Mouse (Mus musculus) hindbrain, embryonic 16.5 days (tissue): ENCODE results near the gene Il2. TPM values are rescaled to one million over a fixed set of nuclear protein-coding genes. Genes with fewer than 3 reads are reported as not detected.

Experiments used
- ATAC-seq: fragments of 200-750 bp; cut with Nextera tagmentation; 2 replicates; pipeline ENCODE4 v1.8.0; 2017; ENCODE audit warnings: moderate TSS enrichment, moderate library complexity
- H3K27ac ChIP-seq: fragments of 300-500 bp; sonication (generic); 2 replicates; pipeline ENCODE4 v1.5.1; 2014; ENCODE audit warnings: low read depth, mild to moderate bottlenecking, control low read depth, low read length, moderate library complexity
- H3K27me3 ChIP-seq: fragments of 300-500 bp; sonication (generic); replicated peaks from 2 replicates; pipeline ENCODE4 v1.6.1; 2014; ENCODE audit warnings: low read length; ENCODE audit not compliant: control insufficient read depth, insufficient read depth
- H3K36me3 ChIP-seq: fragments of 300-500 bp; sonication (generic); 2 replicates; pipeline ENCODE4 v1.6.1; 2014; ENCODE audit warnings: mild to moderate bottlenecking, low read length, moderate library complexity, mixed read lengths; ENCODE audit not compliant: control insufficient read depth, insufficient read depth
- H3K4me1 ChIP-seq: fragments of 300-500 bp; sonication (generic); 2 replicates; pipeline ENCODE4 v1.6.1; 2014; ENCODE audit warnings: low read depth, low read length; ENCODE audit not compliant: control insufficient read depth, insufficient read depth
- H3K4me2 ChIP-seq: fragments of 300-500 bp; sonication (generic); 2 replicates; pipeline ENCODE4 v1.6.1; 2014; ENCODE audit warnings: mild to moderate bottlenecking, low read length, control low read depth, moderate library complexity
- H3K4me3 ChIP-seq: fragments of 300-500 bp; sonication (generic); 2 replicates; pipeline ENCODE4 v1.5.1; 2014; ENCODE audit warnings: mild to moderate bottlenecking, low read length, control low read depth, moderate library complexity
- H3K9ac ChIP-seq: fragments of 300-500 bp; sonication (generic); 2 replicates; pipeline ENCODE4 v1.6.1; 2014; ENCODE audit warnings: low read depth, mild to moderate bottlenecking, control low read depth, low read length, moderate library complexity
- H3K9me3 ChIP-seq: fragments of 300-500 bp; sonication (generic); 2 replicates; pipeline ENCODE4 v1.6.1; 2014; ENCODE audit warnings: mild to moderate bottlenecking, low read length, moderate library complexity; ENCODE audit not compliant: control insufficient read depth
- WGBS: fragments of 180-500 bp; shearing (Covaris S2); extraction: QIAGEN DNeasy Blood & Tissue Kit; methylation state at CpG from one replicate; pipeline ENCODE4 v1.1.7; 2014; 5-methylcytosine and 5-hydroxymethylcytosine counted together
- polyA plus RNA-seq: library from polyadenylated mRNA; unstranded; fragments of >200 nt; fragmentation: Nextera tagmentation; extraction: Ambion mirVana; gene quantifications from 2 replicates; pipeline ENCODE4 v1.2.1, GENCODE M21; 2015

Il2 gene
- polyA plus RNA-seq, 1 experiment from 2014 or later = 0.24 TPM

- Histone ChIP-seq H3K4me3 (no peak overlapping the region), H3K4me2 (no peak overlapping the region), H3K4me1 (no peaks in the 10 kb centered on the region), H3K27me3 (no peaks in the 10 kb centered on the region), H3K9me3 (no peaks in the 10 kb centered on the region), H3K36me3 (no peaks in the 10 kb centered on the region), H3K9ac (no peak overlapping the region), H3K27ac (no peak overlapping the region)
- WGBS = 93% methylated on average over 10 of the region's 10 CpGs
- ATAC-seq = no peak
Measured at GRCm38 (mm10) chr3:37152274-37152673, 26.5 kb upstream of the Il2 start.

GRCm38 (mm10) chr3:37146810-37147209, 21.1 kb upstream of the Il2 start:
- H3K4me1 ChIP-seq = no peaks in the 10 kb centered on the region

GRCm38 (mm10) chr3:37146406-37146805, 20.6 kb upstream of the Il2 start:
- Histone ChIP-seq H3K36me3 (no peaks in the 10 kb centered on the region), H3K27me3 (no peaks in the 10 kb centered on the region), H3K9ac (no peak overlapping the region), H3K4me1 (no peaks in the 10 kb centered on the region), H3K9me3 (no peaks in the 10 kb centered on the region), H3K27ac (no peak overlapping the region), H3K4me3 (no peak overlapping the region), H3K4me2 (no peak overlapping the region)
- ATAC-seq = no peak
- WGBS = 34% methylated on average over 8 of the region's 8 CpGs

More at GRCm38 (mm10) chr3:37146810-37147209, 21.1 kb upstream of the Il2 start:
- no peak overlapping the region for H3K9ac ChIP-seq
- H3K36me3 ChIP-seq = no peaks in the 10 kb centered on the region
- no peak for ATAC-seq
- H3K27me3 ChIP-seq = no peaks in the 10 kb centered on the region
- no peak overlapping the region for H3K27ac ChIP-seq
- H3K9me3 ChIP-seq = no peaks in the 10 kb centered on the region
- 81% methylated on average over 7 of the region's 7 CpGs for WGBS
- no peak overlapping the region for H3K4me2 ChIP-seq
- no peak overlapping the region for H3K4me3 ChIP-seq

- ATAC-seq = no peak
- Histone ChIP-seq H3K9me3 (no peaks in the 10 kb centered on the region), H3K4me3 (no peak overlapping the region), H3K4me1 (no peaks in the 10 kb centered on the region), H3K27ac (no peak overlapping the region), H3K9ac (no peak overlapping the region), H3K27me3 (no peaks in the 10 kb centered on the region), H3K36me3 (no peaks in the 10 kb centered on the region), H3K4me2 (no peak overlapping the region)
- WGBS = 63% methylated on average over 1 of the region's 1 CpGs
Measured at GRCm38 (mm10) chr3:37144979-37145378, 19.2 kb upstream of the Il2 start.

GRCm38 (mm10) chr3:37141827-37142226, 16.1 kb upstream of the Il2 start:
- Histone ChIP-seq H3K9me3 (no peaks in the 10 kb centered on the region), H3K27me3 (no peaks in the 10 kb centered on the region), H3K9ac (no peak overlapping the region), H3K4me1 (no peaks in the 10 kb centered on the region), H3K4me2 (no peak overlapping the region), H3K27ac (no peak overlapping the region), H3K4me3 (no peak overlapping the region), H3K36me3 (no peaks in the 10 kb centered on the region)
- WGBS = 77% methylated on average over 2 of the region's 2 CpGs
- ATAC-seq = no peak

- no peak overlapping the region for H3K9ac ChIP-seq
Measured at GRCm38 (mm10) chr3:37140168-37140906, 14.6 kb upstream of the Il2 start.

GRCm38 (mm10) chr3:37139192-37139591, 13.4 kb upstream of the Il2 start:
- no peak for ATAC-seq
- Histone ChIP-seq H3K4me2 (no peak overlapping the region), H3K9ac (no peak overlapping the region), H3K27me3 (no peaks in the 10 kb centered on the region), H3K9me3 (no peaks in the 10 kb centered on the region), H3K4me3 (no peak overlapping the region), H3K4me1 (no peaks in the 10 kb centered on the region), H3K27ac (no peak overlapping the region), H3K36me3 (no peaks in the 10 kb centered on the region)
- 82% methylated on average over 3 of the region's 3 CpGs for WGBS

More at GRCm38 (mm10) chr3:37140168-37140906, 14.6 kb upstream of the Il2 start:
- Histone ChIP-seq H3K4me1 (no peaks in the 10 kb centered on the region), H3K9me3 (no peaks in the 10 kb centered on the region), H3K27ac (no peak overlapping the region), H3K36me3 (no peaks in the 10 kb centered on the region), H3K27me3 (no peaks in the 10 kb centered on the region), H3K4me3 (no peak overlapping the region), H3K4me2 (no peak overlapping the region)
- WGBS = 92% methylated on average over 6 of the region's 6 CpGs
- ATAC-seq = no peak

- H3K4me1 ChIP-seq = no peaks in the 10 kb centered on the region
- H3K4me2 ChIP-seq = no peak overlapping the region
- no peak for ATAC-seq
- H3K27ac ChIP-seq = no peak overlapping the region
- H3K9ac ChIP-seq = no peak overlapping the region
- H3K4me3 ChIP-seq = no peak overlapping the region
- H3K36me3 ChIP-seq = no peaks in the 10 kb centered on the region
- 77% methylated on average over 4 of the region's 4 CpGs for WGBS
- no peaks in the 10 kb centered on the region for H3K9me3 ChIP-seq
- no peaks in the 10 kb centered on the region for H3K27me3 ChIP-seq
Measured at GRCm38 (mm10) chr3:37137231-37137630, 11.5 kb upstream of the Il2 start.

- WGBS = 73% methylated on average over 2 of the region's 2 CpGs
- Histone ChIP-seq H3K4me3 (no peak overlapping the region), H3K9me3 (no peaks in the 10 kb centered on the region), H3K27me3 (no peaks in the 10 kb centered on the region), H3K36me3 (no peaks in the 10 kb centered on the region), H3K27ac (no peak overlapping the region), H3K4me2 (no peak overlapping the region), H3K4me1 (no peaks in the 10 kb centered on the region), H3K9ac (no peak overlapping the region)
- no peak for ATAC-seq
Measured at GRCm38 (mm10) chr3:37129063-37129462, 3.3 kb upstream of the Il2 start.
